Mouse (Mus musculus): ENCODE data around the gene Mfsd4a.

- no peak for TF ChIP-seq CTCF (IDR thresholded peaks at IDR 0.05; ENCODE audit: low read depth, low read length)
- no peak for TF ChIP-seq POLR2A (IDR thresholded peaks at IDR 0.05; ENCODE audit: borderline replicate concordance, low read depth, low read length)
These were observed 21.9 kb upstream of the Mfsd4a start for GRCm38 (mm10) chr1:132089767-132090166.
